Mouse (Mus musculus) heart, postnatal 0 days (tissue): ENCODE results near the gene Tns3.

ENCODE experiments used
- CTCF ChIP-seq: IDR thresholded peaks from 2 replicates; pipeline ENCODE4 v1.5.1; 2016; ENCODE audit warnings: antibody characterized with exemption, control low read depth, low read depth
- EP300 ChIP-seq: IDR thresholded peaks from 2 replicates; pipeline ENCODE4 v1.6.1; 2016; ENCODE audit warnings: antibody characterized with exemption, low read depth

DNA sequence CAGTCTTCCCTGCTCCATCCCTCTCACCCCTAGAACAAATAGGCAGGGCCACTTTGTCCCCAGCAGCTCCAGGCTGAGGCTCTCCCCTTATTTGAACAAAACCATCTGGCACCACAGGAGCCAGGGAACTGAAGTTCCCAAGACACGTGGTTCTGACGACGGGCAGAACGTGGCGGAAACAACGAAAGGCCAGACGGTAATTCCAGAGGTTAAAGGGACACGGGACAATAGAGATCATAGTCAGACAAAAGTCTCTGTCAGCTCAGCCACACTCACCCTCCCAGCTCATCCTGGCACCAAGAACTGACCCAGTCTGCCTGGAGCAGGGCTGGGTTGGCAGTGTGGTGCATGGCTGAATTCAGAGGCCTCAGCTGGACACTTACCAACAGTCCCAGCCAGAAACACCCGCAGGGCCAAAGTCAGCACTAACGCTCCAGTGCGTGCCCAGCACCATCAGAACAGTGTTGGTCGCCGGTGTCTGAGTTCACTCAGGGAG, 10.5 kb downstream of the Tns3 start:
- TF ChIP-seq EP300, result no peak
- no peak for TF ChIP-seq CTCF
